Mouse (Mus musculus) heart, adult 2 months (tissue): ENCODE measurements around the gene Creld1.

Experiments
- CTCF ChIP-seq: fragments of 200-600 bp; IDR thresholded peaks from 2 replicates; pipeline ENCODE4 v1.8.1; 2022; ENCODE audit warnings: antibody characterized with exemption, mild to moderate bottlenecking, moderate library complexity
- POLR2A ChIP-seq: fragments of 200-500 bp; IDR thresholded peaks from 2 replicates; pipeline ENCODE4 v1.6.1; 2011; ENCODE audit warnings: mild to moderate bottlenecking, low read depth, low read length, control low read depth; ENCODE audit not compliant: insufficient read depth

GRCm38 (mm10) chr6:113442442-113443090 lies 40.5 kb upstream of the Creld1 start, which contains the start of gene Jagn1:
- TF ChIP-seq CTCF (no peak), POLR2A (peak; percentile 79)
